Mouse (Mus musculus) midbrain, embryonic 11.5 days (tissue): ENCODE measurements around the gene Kcnj5. TPM values are rescaled to one million over a fixed set of nuclear protein-coding genes. Genes with fewer than 3 reads are reported as not detected.

Experiments used
- ATAC-seq: fragments of 200-750 bp; cut with Nextera tagmentation; 2 replicates; pipeline ENCODE4 v1.8.0; 2017; ENCODE audit warnings: moderate TSS enrichment, moderate library complexity; ENCODE audit not compliant: low FRiP score
- DNase-seq: peaks from one replicate; pipeline ENCODE4 v3.0.0; 2015; ENCODE audit warnings: low spot score; ENCODE audit errors: missing footprints
- H3K27ac ChIP-seq: fragments of 300-500 bp; sonication (generic); 2 replicates; pipeline ENCODE4 v1.5.1; 2014; ENCODE audit warnings: low read depth, low read length
- H3K27me3 ChIP-seq: fragments of 300-500 bp; sonication (generic); 2 replicates; pipeline ENCODE4 v1.6.1; 2014; ENCODE audit warnings: mild to moderate bottlenecking, low read length, moderate library complexity, mixed read lengths; ENCODE audit not compliant: control insufficient read depth, insufficient read depth
- H3K36me3 ChIP-seq: fragments of 300-500 bp; sonication (generic); 2 replicates; pipeline ENCODE4 v1.6.1; 2014; ENCODE audit warnings: mild to moderate bottlenecking, low read length, moderate library complexity, mixed read lengths; ENCODE audit not compliant: control insufficient read depth, insufficient read depth
- H3K4me1 ChIP-seq: fragments of 300-500 bp; sonication (generic); 2 replicates; pipeline ENCODE4 v1.6.1; 2014; ENCODE audit warnings: low read length; ENCODE audit not compliant: control insufficient read depth, insufficient read depth
- H3K4me2 ChIP-seq: fragments of 300-500 bp; sonication (generic); 2 replicates; pipeline ENCODE4 v1.6.1; 2014; ENCODE audit warnings: mild to moderate bottlenecking, moderate library complexity
- H3K4me3 ChIP-seq: fragments of 300-500 bp; sonication (generic); 2 replicates; pipeline ENCODE4 v1.5.1; 2014; ENCODE audit warnings: low read depth, low read length
- H3K9ac ChIP-seq: fragments of 300-500 bp; sonication (generic); 2 replicates; pipeline ENCODE4 v1.6.1; 2014; ENCODE audit warnings: low read length
- H3K9me3 ChIP-seq: fragments of 300-500 bp; sonication (generic); 2 replicates; pipeline ENCODE4 v1.6.1; 2016; ENCODE audit warnings: low read length; ENCODE audit not compliant: control insufficient read depth
- WGBS: fragments of 180-500 bp; shearing (Covaris S2); extraction: QIAGEN DNeasy Blood & Tissue Kit; methylation state at CpG from one replicate; pipeline ENCODE4 v1.1.7; 2014; 5-methylcytosine and 5-hydroxymethylcytosine counted together
- polyA plus RNA-seq: library from polyadenylated mRNA; unstranded; fragments of >200 nt; fragmentation: Nextera tagmentation; extraction: Ambion mirVana; gene quantifications from 2 replicates; pipeline ENCODE4 v1.2.1, GENCODE M21; 2014

Kcnj5 gene
- 0.17 and 0.33 TPM in 2 replicates for polyA plus RNA-seq

GRCm38 (mm10) chr9:32344051-32344450 is at the start of gene Kcnj5:
Gene Kcnj5 (minus strand): TSS chr9:32344350.
- H3K4me3 ChIP-seq: peak within 1 kb of the TSS; percentile 35
- peak within 1 kb of the TSS; percentile 57 for H3K9ac ChIP-seq
- H3K9me3 ChIP-seq: no peaks in the 10 kb centered on the region
- no peak within 1 kb of the TSS for H3K27ac ChIP-seq
- peaks cover 31% of the 10 kb centered on the region for H3K27me3 ChIP-seq
- peak; percentile 70 for ATAC-seq
- peak within 1 kb of the TSS; percentile 67 for H3K4me2 ChIP-seq
- DNase-seq: peak; percentile 94
- no peaks in the 10 kb centered on the region for H3K36me3 ChIP-seq
- 1% methylated on average over 19 of the region's 20 CpGs for WGBS
- peaks cover 3% of the 10 kb centered on the region; the same call in 1 of the 2 replicates for H3K4me1 ChIP-seq

GRCm38 (mm10) chr9:32392716-32393115 is 48.6 kb upstream of the Kcnj5 start:
- no peak for DNase-seq
- Histone ChIP-seq H3K9ac (no peak overlapping the region), H3K4me1 (no peaks in the 10 kb centered on the region), H3K36me3 (no peaks in the 10 kb centered on the region), H3K4me3 (no peak overlapping the region), H3K9me3 (no peaks in the 10 kb centered on the region), H3K4me2 (no peak overlapping the region), H3K27ac (no peak overlapping the region), H3K27me3 (no peaks in the 10 kb centered on the region)
- ATAC-seq: no peak
- WGBS: 85% methylated on average over 6 of the region's 6 CpGs

- 90% methylated on average over 9 of the region's 9 CpGs for WGBS
- DNase-seq (no peak), ATAC-seq (no peak)
- Histone ChIP-seq H3K4me3 (no peak overlapping the region), H3K9me3 (no peaks in the 10 kb centered on the region), H3K9ac (no peak overlapping the region), H3K4me2 (no peak overlapping the region), H3K27ac (no peak overlapping the region), H3K4me1 (no peaks in the 10 kb centered on the region), H3K27me3 (no peaks in the 10 kb centered on the region), H3K36me3 (no peaks in the 10 kb centered on the region)
These were observed 47.6 kb upstream of the Kcnj5 start for GRCm38 (mm10) chr9:32391701-32392100.

- DNase-seq: no peak
- no peaks in the 10 kb centered on the region for H3K27me3 ChIP-seq
- no peaks in the 10 kb centered on the region for H3K9me3 ChIP-seq
- ATAC-seq: no peak
- no peaks in the 10 kb centered on the region for H3K4me1 ChIP-seq
- no peak overlapping the region for H3K4me2 ChIP-seq
- H3K36me3 ChIP-seq: no peaks in the 10 kb centered on the region
- no peak overlapping the region for H3K4me3 ChIP-seq
- H3K9ac ChIP-seq: no peak overlapping the region
- H3K27ac ChIP-seq: no peak overlapping the region
- 84% methylated on average over 5 of the region's 5 CpGs for WGBS
These were observed 46.9 kb upstream of the Kcnj5 start for GRCm38 (mm10) chr9:32391092-32391491.

GRCm38 (mm10) chr9:32388120-32388519 is 44.0 kb upstream of the Kcnj5 start:
- DNase-seq (no peak), ATAC-seq (no peak)
- no peak overlapping the region for H3K4me3 ChIP-seq
- no peak overlapping the region for H3K27ac ChIP-seq
- H3K36me3 ChIP-seq: no peaks in the 10 kb centered on the region
- H3K9ac ChIP-seq: no peak overlapping the region
- H3K4me2 ChIP-seq: no peak overlapping the region
- WGBS: 88% methylated on average over 1 of the region's 1 CpGs
- no peaks in the 10 kb centered on the region for H3K9me3 ChIP-seq
- H3K4me1 ChIP-seq: no peaks in the 10 kb centered on the region
- no peaks in the 10 kb centered on the region for H3K27me3 ChIP-seq

GRCm38 (mm10) chr9:32384906-32385305 is 40.8 kb upstream of the Kcnj5 start:
- Histone ChIP-seq H3K9ac (no peak overlapping the region), H3K9me3 (no peaks in the 10 kb centered on the region), H3K27me3 (no peaks in the 10 kb centered on the region), H3K4me2 (no peak overlapping the region), H3K4me1 (no peaks in the 10 kb centered on the region), H3K36me3 (no peaks in the 10 kb centered on the region), H3K27ac (no peak overlapping the region), H3K4me3 (no peak overlapping the region)
- 82% methylated on average over 4 of the region's 4 CpGs for WGBS
- ATAC-seq (no peak), DNase-seq (no peak)

- H3K27ac ChIP-seq: no peak overlapping the region
- ATAC-seq: no peak
- 84% methylated on average over 5 of the region's 5 CpGs for WGBS
These were observed 32.9 kb upstream of the Kcnj5 start for GRCm38 (mm10) chr9:32376863-32377590.

GRCm38 (mm10) chr9:32376031-32376430 is 31.9 kb upstream of the Kcnj5 start:
- 88% methylated on average over 7 of the region's 7 CpGs for WGBS
- no peaks in the 10 kb centered on the region for H3K9me3 ChIP-seq
- no peaks in the 10 kb centered on the region for H3K4me1 ChIP-seq
- no peaks in the 10 kb centered on the region for H3K36me3 ChIP-seq
- no peak for DNase-seq
- no peak overlapping the region for H3K27ac ChIP-seq
- H3K9ac ChIP-seq: no peak overlapping the region
- H3K27me3 ChIP-seq: no peaks in the 10 kb centered on the region
- H3K4me2 ChIP-seq: no peak overlapping the region
- no peak overlapping the region for H3K4me3 ChIP-seq
- no peak for ATAC-seq

More at GRCm38 (mm10) chr9:32376863-32377590, 32.9 kb upstream of the Kcnj5 start:
- Histone ChIP-seq H3K4me1 (no peaks in the 10 kb centered on the region), H3K4me3 (no peak overlapping the region), H3K9ac (no peak overlapping the region), H3K4me2 (no peak overlapping the region), H3K9me3 (no peaks in the 10 kb centered on the region), H3K36me3 (no peaks in the 10 kb centered on the region), H3K27me3 (no peaks in the 10 kb centered on the region)
- DNase-seq: no peak

GRCm38 (mm10) chr9:32373656-32374055 is 29.5 kb upstream of the Kcnj5 start:
- H3K27me3 ChIP-seq: no peaks in the 10 kb centered on the region
- H3K9ac ChIP-seq: no peak overlapping the region
- WGBS: 95% methylated on average over 6 of the region's 6 CpGs
- no peaks in the 10 kb centered on the region for H3K36me3 ChIP-seq
- H3K27ac ChIP-seq: no peak overlapping the region
- no peak overlapping the region for H3K4me2 ChIP-seq
- no peak for ATAC-seq
- no peak overlapping the region for H3K4me3 ChIP-seq
- H3K9me3 ChIP-seq: no peaks in the 10 kb centered on the region
- no peaks in the 10 kb centered on the region; the same call in 1 of the 2 replicates for H3K4me1 ChIP-seq
- no peak for DNase-seq
